7 mouse cellular contexts compared by ENCODE assay signal in the genomic region with DNA sequence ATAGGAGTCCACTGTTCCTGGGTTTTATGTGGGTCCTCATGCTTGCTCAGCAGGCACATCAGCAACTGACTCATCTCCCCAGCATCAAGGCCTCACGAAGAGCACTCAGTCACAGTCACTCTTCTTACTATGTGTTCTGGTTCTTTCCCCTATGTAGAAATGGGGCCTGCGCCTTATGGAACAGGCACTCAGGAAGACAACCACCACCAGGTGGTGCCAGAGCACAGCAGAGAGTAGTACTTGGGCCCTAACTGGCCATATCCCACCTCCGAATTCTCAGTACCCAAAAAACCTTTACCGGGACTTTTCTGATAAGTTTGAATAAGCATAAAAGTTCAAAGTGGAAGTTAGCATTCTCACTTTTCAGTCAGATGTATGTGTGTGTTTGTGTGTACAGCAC. TPM values are rescaled to one million over a fixed set of nuclear protein-coding genes. Genes with fewer than 3 reads are reported as not detected.
DNase-seq lines count a peak whose midpoint lies in the region; ATAC-seq lines count a peak whose summit lies in the region.

No protein-coding gene starts in this region.

- no peaks in the 10 kb centered on the region for H3K27me3 ChIP-seq in forebrain, embryonic 15.5 days
- H3K27me3 ChIP-seq in hindbrain, embryonic 14.5 days (ENCODE audit: control insufficient read depth, insufficient read depth, low read length), result no peaks in the 10 kb centered on the region
- no peaks in the 10 kb centered on the region for H3K27me3 ChIP-seq in midbrain, embryonic 12.5 days

- WGBS in forebrain, embryonic 15.5 days, result 38% methylated on average over 4 of the region's 4 CpGs
- 41% methylated on average over 4 of the region's 4 CpGs for WGBS in hindbrain, embryonic 14.5 days
- 37% methylated on average over 4 of the region's 4 CpGs for WGBS in midbrain, embryonic 12.5 days

- H3K27ac ChIP-seq in forebrain, embryonic 15.5 days (replicated peaks), result no peak overlapping the region
- no peak overlapping the region for H3K27ac ChIP-seq in hindbrain, embryonic 14.5 days
- no peak overlapping the region for H3K27ac ChIP-seq in midbrain, embryonic 12.5 days (replicated peaks)

- no peak overlapping the region for H3K9ac ChIP-seq in forebrain, embryonic 15.5 days (replicated peaks)
- H3K9ac ChIP-seq in hindbrain, embryonic 14.5 days, result no peak overlapping the region
- no peak overlapping the region for H3K9ac ChIP-seq in midbrain, embryonic 12.5 days (replicated peaks)

- ATAC-seq in forebrain, embryonic 15.5 days (replicated peaks), result peak; percentile 71
- ATAC-seq in hindbrain, embryonic 14.5 days (ENCODE audit: low FRiP score), result peak; percentile 77; the same call in 1 of the 2 replicates
- peak; percentile 75; the same call in 1 of the 2 replicates for ATAC-seq in midbrain, embryonic 12.5 days (ENCODE audit: low FRiP score, low read depth)

- peak; percentile 64 for DNase-seq in T-cell, adult 2 months (ENCODE audit: low spot score)
- DNase-seq in cerebellum, adult 11 months, result peak; percentile 66
- DNase-seq in hindbrain, embryonic 14.5 days (ENCODE audit: low spot score), result peak; percentile 85
- DNase-seq in layer of hippocampus, postnatal 14 days (ENCODE audit: low spot score in 2 of 2), result peak; percentile 64 to 78
- peak; percentile 68 to 72 for DNase-seq in spleen, postnatal 36 days (ENCODE audit: low spot score in 2 of 2)

- H3K4me3 ChIP-seq in forebrain, embryonic 15.5 days, result no peak overlapping the region
- no peak overlapping the region for H3K4me3 ChIP-seq in hindbrain, embryonic 14.5 days (replicated peaks; ENCODE audit: low read length)
- H3K4me3 ChIP-seq in midbrain, embryonic 12.5 days, result no peak overlapping the region

- H3K4me1 ChIP-seq in forebrain, embryonic 15.5 days, result no peaks in the 10 kb centered on the region
- no peaks in the 10 kb centered on the region for H3K4me1 ChIP-seq in hindbrain, embryonic 14.5 days (replicated peaks; ENCODE audit: control insufficient read depth, insufficient read depth, low read length)
- H3K4me1 ChIP-seq in midbrain, embryonic 12.5 days, result no peaks in the 10 kb centered on the region

- no peak overlapping the region for H3K4me2 ChIP-seq in forebrain, embryonic 15.5 days (replicated peaks)
- no peak overlapping the region for H3K4me2 ChIP-seq in hindbrain, embryonic 14.5 days (replicated peaks)
- no peak overlapping the region for H3K4me2 ChIP-seq in midbrain, embryonic 12.5 days (replicated peaks)

- no peaks in the 10 kb centered on the region for H3K9me3 ChIP-seq in forebrain, embryonic 15.5 days
- H3K9me3 ChIP-seq in hindbrain, embryonic 14.5 days (ENCODE audit: control insufficient read depth, low read length), result no peaks in the 10 kb centered on the region
- H3K9me3 ChIP-seq in midbrain, embryonic 12.5 days, result no peaks in the 10 kb centered on the region

- peaks cover 24% of the 10 kb centered on the region; the same call in 1 of the 2 replicates for H3K36me3 ChIP-seq in forebrain, embryonic 15.5 days
- H3K36me3 ChIP-seq in hindbrain, embryonic 14.5 days (replicated peaks; ENCODE audit: control insufficient read depth, insufficient read depth), result peaks cover 58% of the 10 kb centered on the region
- 0 out of 2 replicates have a peak, but pooled peaks cover 4% of the 10 kb centered on the region for H3K36me3 ChIP-seq in midbrain, embryonic 12.5 days

RNA-seq across cellular contexts. Expression of a gene that starts 14.8 kb away (rescaled TPM):
- 260 and 267 TPM in 2 replicates for polyA plus RNA-seq in forebrain, embryonic 15.5 days (2015; fragmentation: Nextera tagmentation; extraction: Ambion mirVana)
- 125 and 129 TPM in 2 replicates for polyA plus RNA-seq in hindbrain, embryonic 14.5 days (2014; fragmentation: Nextera tagmentation; extraction: Ambion mirVana)
- total RNA-seq in layer of hippocampus, postnatal 14 days (2021), result 10 to 100 TPM; 20.6 to 21.9 TPM
- polyA plus RNA-seq in midbrain, embryonic 12.5 days (2016; fragmentation: Nextera tagmentation; extraction: Ambion mirVana), result 432 and 455 TPM in 2 replicates

RNA-seq across cellular contexts. Expression of a gene that starts 30.0 kb away (rescaled TPM):
- polyA plus RNA-seq in forebrain, embryonic 15.5 days (2015; fragmentation: Nextera tagmentation; extraction: Ambion mirVana), result 167 and 177 TPM in 2 replicates
- 132 and 143 TPM in 2 replicates for polyA plus RNA-seq in hindbrain, embryonic 14.5 days (2014; fragmentation: Nextera tagmentation; extraction: Ambion mirVana)
- 10 to 100 TPM; 63.6 to 63.7 TPM for total RNA-seq in layer of hippocampus, postnatal 14 days (2021)
- 153 and 155 TPM in 2 replicates for polyA plus RNA-seq in midbrain, embryonic 12.5 days (2016; fragmentation: Nextera tagmentation; extraction: Ambion mirVana)

RNA-seq across cellular contexts. Expression of a gene that starts 30.5 kb away (rescaled TPM):
- polyA plus RNA-seq in forebrain, embryonic 15.5 days (2015; fragmentation: Nextera tagmentation; extraction: Ambion mirVana), result 4.5 and 5.4 TPM in 2 replicates
- 3.5 and 5.2 TPM in 2 replicates for polyA plus RNA-seq in hindbrain, embryonic 14.5 days (2014; fragmentation: Nextera tagmentation; extraction: Ambion mirVana)
- total RNA-seq in layer of hippocampus, postnatal 14 days (2021), result 10 to 100 TPM; 24.2 to 28.6 TPM
- polyA plus RNA-seq in midbrain, embryonic 12.5 days (2016; fragmentation: Nextera tagmentation; extraction: Ambion mirVana), result 3.2 TPM in 2 replicates
